Mouse (Mus musculus) layer of hippocampus, adult 11-12 months (tissue): Measurements from ENCODE around the gene Por.

Source experiments
- DNase-seq: peaks from one replicate; pipeline ENCODE4 v3.0.0; 2022; ENCODE audit warnings: low spot score

The Por gene

GRCm38 (mm10) chr5:135702682-135703192, 32.9 kb downstream of the Por start:
- DNase-seq, result peak; percentile 68

- DNase-seq, result no peak
These were observed 33.6 kb downstream of the Por start for GRCm38 (mm10) chr5:135703431-135703830.

- no peak for DNase-seq
These were observed 35.5 kb downstream of the Por start for GRCm38 (mm10) chr5:135705383-135705782.

DNA sequence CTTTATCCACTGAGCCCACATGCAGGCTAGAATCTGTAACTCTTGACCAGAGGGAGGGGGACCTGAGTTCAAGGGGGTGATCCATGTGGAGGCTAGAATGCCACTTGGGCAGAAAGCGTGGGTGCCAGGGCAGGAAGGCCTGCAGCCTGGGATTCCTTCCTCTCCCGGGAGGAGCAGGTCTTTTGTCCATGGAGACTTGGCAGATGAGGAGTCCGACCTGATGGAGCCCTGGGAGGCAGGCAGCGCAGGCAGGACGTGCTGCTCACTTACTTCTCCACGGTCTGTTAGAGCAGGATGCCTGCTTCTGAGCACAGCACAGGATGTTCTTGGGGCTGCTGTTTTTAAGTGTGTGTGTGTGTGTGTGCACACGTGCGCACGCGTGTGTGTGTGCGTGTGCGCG, 37.2 kb downstream of the Por start:
- no peak for DNase-seq

DNA sequence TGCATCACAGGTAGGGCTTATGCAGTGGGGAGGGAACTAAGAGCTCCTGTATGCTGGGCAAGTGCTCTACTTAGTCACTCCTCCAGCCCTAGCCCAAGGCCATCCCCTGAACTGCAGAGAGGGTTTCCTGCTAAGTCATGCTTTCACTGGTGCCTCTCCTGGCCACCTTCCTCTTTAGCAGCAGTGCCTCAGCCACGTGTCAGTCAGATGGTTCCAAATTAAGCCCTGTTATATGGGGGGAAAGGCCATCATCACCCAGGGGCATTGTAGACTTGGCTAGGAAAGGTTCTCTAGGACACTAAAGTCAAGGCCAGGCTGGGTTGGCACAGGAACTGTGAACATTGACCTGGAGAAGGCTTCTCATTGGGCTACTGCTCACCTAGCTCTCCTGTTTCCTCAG, 38.0 kb downstream of the Por start:
- no peak for DNase-seq

- DNase-seq, result no peak
These were observed 39.9 kb downstream of the Por start for GRCm38 (mm10) chr5:135709716-135710115.

- DNase-seq, result no peak
These were observed 40.9 kb downstream of the Por start for GRCm38 (mm10) chr5:135710599-135711214.

GRCm38 (mm10) chr5:135711582-135712355, 41.9 kb downstream of the Por start:
- no peak for DNase-seq

DNA sequence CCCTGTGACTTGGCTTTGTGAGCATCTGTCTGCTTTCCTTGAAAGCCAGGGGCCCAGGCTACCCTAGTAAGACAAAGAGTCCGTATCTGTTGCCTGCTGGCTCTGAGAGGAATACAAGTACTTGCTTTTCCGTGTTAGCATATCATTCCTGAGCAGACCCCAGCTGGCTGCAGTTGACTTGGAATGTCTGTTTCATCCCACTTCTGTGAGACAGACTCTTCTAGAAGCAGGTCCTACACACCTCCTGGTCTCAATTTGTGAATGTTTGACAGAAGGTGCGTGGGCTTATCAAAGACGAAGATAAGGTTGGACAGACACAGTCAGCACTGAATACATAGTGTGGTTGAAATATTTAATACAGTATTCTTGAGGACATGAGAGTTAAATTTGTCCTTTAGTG, 43.0 kb downstream of the Por start:
- peak; percentile 62 for DNase-seq

GRCm38 (mm10) chr5:135713441-135714218, 43.8 kb downstream of the Por start:
- peak; percentile 55 for DNase-seq

DNA sequence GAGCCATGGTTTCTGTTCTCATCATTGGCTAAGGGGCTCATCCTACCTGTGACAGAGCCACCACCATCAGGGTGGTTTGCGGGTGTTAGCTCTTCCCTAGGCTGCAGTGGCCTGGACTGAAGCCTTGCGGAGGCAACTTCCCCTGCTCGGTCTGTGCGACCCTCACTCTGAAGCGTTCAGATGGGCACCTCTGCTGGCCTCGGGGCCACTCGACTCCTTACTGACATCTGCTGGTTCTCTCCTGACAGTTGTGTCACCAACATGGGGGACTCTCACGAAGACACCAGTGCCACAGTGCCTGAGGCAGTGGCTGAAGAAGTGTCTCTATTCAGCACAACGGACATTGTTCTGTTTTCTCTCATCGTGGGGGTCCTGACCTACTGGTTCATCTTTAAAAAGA, 45.8 kb downstream of the Por start:
- DNase-seq, result no peak

DNA sequence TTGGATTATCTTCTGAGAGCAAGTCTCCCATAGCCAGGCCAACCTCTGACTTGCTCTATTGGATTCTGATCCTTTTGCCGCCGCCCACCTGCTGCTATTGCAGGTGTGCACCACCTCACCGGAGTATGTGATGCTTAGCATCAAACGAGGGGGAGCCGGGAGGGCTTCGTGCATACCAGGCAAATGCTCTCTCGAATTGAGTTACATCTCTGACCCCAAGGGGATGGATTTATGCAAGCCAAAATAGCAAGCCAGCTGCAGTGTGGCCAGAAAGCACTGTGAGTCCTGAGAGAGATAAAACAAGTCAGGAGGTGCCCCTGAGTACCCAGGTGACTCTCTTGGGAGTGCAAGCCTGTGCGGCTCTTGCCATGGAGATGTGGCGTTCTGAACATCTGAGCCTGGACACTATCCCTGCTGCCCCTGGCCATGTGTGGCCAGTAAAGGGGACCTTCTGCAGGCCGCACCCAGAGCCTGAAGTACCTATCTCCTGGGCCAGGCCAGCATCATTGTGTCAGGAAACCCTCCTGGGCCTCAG, 49.8 kb downstream of the Por start:
- no peak for DNase-seq

DNA sequence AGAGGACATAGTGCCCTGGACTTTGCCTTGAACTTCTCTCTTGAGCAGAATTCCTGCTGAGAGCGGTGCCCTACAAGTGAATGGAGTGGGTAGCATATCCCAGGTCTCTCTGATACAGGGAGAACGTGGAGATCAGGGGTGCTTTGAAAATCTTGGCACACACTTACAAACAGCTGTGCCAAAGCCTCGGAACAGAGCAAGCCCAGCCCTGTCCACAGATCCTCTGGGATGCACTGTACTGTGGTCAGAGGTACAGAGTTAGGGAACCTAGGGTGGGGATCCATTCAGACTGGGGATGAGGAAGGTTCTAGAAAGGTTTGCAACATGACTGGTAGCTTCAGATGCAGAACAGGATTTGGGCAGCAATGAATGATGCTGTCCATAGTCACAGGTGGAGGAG, 50.3 kb downstream of the Por start:
- no peak for DNase-seq

DNA sequence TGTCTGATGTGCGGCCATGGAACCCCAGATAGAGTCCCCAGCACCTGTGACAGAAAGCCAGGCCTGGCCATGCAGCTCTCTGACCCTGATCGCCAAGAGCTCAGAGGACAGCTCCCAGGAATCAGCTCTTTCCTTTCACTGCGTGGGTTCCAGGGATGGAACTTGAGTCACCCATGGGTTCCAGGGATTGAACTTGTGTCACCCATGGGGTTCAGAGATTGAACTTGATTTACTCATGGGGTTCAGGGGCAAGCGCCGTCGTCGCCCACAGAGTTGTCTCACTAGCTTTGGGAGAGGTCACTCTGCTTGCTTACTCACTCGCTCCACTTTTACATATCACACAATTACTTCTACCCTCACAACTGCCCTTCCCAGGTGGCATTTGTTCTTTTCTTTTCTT, 51.2 kb downstream of the Por start:
- no peak for DNase-seq

DNA sequence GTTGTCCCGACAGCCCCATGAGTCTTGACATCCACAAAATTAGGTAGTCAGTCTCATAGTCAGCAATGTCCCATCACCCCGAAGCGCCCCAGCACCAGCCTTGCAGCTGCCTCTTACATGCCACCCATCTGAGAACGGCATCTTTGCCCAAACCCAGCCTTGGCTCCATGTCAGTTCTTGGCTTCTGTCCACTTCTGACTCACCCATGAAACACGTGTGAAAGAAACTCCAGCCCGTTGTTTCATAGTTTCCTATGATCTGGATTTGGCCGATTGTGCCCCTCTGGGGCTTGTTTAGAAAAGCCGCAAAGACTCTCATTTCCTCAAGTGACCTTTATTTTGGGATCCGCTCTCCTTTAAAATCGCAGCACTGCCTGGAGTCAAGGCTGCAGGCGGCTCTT, 52.3 kb downstream of the Por start:
- peak; percentile 69 for DNase-seq

DNA sequence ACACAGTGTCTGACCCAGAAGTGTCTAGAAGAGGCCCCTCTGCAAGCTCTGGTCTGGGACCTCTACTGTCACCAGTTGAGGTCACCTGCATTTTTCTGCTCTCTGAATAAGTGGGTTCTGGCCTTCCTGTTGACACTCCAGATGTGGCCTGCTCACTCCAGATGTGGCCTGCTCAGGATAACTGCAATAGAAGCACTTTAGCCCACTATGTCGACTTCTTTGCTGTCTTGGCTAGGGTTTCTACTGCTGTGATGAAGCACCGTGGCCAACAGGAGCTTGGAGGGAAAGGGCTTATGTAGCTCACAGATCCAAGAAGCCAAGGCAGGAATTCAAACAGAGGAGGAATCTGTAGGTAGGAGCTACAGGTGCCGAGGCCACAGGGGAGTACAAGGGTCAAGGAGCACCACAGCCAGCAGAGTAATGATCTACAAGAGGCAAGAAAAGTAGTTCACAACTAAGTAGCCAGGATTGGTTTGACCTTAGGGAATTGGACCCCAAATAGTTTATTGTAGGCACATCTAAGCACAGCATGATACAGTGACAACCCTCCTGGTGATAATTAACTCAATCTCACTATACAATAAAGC, 53.4 kb downstream of the Por start:
- DNase-seq, result no peak

- no peak for DNase-seq
These were observed 54.9 kb downstream of the Por start for GRCm38 (mm10) chr5:135724536-135725322.

- DNase-seq, result no peak
These were observed 55.6 kb downstream of the Por start for GRCm38 (mm10) chr5:135725391-135725841.

- no peak for DNase-seq
These were observed 56.2 kb downstream of the Por start for GRCm38 (mm10) chr5:135725991-135726390.

DNA sequence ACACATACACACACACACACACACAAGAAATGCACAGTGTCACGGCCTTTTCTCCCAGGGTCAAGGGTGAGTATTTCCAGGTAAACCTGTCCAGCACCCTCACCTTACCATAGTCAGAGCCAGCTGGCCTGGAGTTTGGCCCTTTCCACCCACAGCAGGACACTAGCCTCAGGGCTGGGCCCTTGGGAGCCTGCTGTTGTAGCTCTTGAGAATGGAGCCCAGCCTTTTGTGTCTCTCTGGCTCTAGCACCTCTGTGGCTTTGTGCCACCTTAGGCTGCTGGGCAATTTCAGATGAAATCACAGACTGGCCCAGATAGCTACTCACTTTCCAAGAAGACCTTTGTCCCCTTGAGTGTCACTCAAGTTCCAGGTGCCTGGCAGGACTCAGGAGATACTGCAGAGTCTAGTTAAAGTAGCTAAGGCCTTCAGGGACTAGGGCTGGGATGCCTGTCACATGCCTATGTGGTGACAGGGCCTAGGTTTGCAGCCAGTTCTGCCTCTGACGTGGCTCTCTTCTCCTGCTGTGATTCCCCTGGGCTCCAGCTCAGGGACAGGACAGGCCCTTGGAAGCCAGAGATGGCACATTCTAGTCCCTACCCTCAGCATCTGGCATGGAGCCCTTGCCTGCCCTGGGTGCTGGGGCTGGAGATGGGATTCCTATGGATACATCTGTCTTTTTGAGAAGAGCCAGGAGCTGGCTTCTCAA, 57.0 kb downstream of the Por start:
- DNase-seq, result no peak

DNA sequence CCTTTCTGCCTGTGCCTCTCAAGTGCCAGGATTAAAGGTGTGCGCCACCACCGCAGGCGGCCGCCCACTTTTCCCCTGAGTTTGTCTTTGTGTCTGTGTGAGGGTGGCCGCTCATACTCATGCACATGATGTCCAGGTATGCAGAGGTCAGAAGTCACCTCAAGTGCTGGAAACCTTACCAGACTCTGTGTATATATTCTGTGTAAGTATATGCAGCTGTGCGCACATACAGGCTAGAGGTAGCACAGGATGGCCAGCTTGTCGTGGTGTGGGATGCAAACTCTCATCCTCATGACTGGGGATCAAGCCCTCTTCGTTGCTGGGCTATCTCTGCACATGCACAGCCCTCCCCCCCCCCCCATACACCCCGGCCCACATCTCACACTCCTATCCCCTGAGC, 58.0 kb downstream of the Por start:
- no peak for DNase-seq
